Mouse (Mus musculus): ENCODE measurements around the gene Nacad.

GRCm38 (mm10) chr11:6580065-6580750 lies 25.6 kb downstream of the Nacad start:
- TF ChIP-seq POLR2A (IDR thresholded peaks at IDR 0.05; ENCODE audit: extremely low read depth, insufficient read depth, low read length) (no peak), CTCF (IDR thresholded peaks at IDR 0.05; ENCODE audit: extremely low read depth, insufficient read depth, low read length) (no peak)
